Mouse (Mus musculus): ENCODE data around the gene Mad2l2.

Mad2l2 gene

DNA sequence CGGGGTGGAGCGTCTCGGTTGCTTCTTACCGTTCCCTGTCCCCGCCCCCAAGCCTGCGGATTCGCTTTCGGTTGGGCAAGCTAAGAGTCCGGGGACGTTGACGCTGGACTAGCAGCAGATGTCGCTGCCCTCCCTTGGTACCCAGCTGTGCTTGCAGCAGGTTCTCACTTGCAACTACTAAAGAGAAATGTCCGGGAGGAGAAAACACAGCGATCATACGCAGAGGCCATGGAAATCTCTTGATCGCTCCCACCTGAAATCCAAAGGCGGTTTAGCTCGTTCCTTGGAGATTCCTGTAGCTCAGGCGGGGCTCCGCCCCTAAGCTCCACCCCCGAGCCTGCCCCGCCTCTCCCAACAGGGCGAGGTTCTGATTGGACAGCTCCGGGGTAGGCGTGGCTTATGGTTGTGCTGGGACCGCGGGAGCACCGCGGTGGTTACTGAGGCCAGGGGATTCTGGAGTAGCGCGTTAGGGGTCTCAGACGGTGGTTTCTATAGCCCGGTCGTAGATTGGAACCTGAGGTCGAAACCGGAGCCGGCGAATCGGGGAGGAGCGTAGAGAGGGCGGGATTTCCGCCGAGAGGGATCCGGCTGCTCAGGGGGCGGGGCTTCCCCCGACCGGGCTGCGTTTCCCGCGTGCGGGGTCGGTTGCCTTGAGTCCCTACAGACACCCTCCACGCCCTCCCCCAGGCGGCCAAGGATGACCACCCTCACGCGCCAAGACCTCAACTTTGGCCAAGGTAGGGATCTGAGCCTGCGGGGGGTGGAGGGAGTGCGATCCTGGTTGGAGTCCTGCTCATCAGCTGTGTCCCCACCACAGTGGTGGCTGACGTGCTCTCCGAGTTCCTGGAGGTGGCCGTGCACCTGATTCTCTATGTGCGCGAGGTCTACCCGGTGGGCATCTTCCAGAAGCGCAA lies 10.2 kb downstream of the Mad2l2 start:
- DNase-seq (ENCODE audit: low spot score in 2 of 2): peak; percentile 94 to 95

DNA sequence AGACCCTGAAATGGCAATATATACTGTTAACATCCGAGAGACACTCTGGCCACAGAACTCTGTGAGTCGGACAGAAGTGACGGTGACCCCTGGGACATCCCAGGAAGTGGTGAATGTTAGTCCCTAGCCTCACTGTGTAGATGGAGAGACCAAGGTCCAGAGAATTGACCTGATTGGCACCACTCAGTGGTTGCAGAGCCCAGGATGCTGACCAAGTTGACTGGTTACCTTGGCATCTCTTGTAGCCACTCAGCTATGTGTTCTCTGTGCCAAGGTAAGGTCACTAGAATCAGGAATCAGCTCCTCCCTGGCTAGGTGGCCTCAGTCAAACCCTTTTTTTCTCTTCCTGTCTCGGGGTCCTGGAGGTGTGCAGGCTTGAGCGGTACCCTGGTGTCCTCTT lies 13.5 kb downstream of the Mad2l2 start:
- no peak for DNase-seq (ENCODE audit: low spot score in 2 of 2)

DNA sequence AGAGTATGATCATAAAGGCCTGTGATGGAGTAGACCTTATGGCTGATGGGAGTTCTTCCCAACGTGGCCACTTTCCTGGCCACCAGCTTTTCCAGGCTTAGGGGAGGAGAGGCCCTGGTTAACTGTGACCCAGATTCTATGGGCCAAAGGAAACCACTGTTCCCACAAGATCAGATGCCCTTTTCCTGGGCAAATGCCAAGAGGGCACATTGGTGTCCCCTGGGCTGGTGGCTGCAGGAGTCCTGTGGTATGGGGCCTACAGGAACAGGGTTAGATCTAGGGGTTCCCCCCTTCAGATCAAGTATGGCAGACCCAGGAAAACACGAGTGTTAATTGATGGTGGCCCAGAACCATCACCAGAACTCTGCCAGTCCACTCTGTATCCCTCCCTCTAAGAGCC lies 17.5 kb downstream of the Mad2l2 start:
- DNase-seq (ENCODE audit: low spot score in 2 of 2): no peak

- no peak for DNase-seq (ENCODE audit: low spot score in 2 of 2)
These were observed 19.4 kb downstream of the Mad2l2 start for GRCm38 (mm10) chr4:148149540-148149939.

DNA sequence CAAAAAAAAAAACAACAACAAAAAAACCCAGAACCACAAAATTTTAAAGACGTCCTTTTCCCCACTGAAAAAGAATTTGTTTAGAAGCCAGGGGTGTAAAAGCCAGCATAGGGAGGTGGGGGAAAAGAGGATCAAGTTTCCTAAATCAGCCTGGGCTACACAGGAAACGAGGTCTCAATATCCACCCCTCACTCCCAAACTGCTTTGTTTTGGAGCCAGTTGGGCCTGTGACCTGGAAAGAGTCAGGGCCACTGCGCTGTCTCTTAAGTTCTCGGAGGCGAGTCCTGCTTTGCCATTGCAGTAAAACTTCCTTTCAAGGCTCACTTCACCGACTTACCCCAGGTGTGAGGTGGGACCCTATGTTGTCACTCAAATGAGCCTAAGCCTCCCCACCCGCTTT lies 20.1 kb downstream of the Mad2l2 start:
- DNase-seq (ENCODE audit: low spot score in 2 of 2): no peak

- no peak for DNase-seq (ENCODE audit: low spot score in 2 of 2)
These were observed 20.7 kb downstream of the Mad2l2 start for GRCm38 (mm10) chr4:148150953-148151266.

DNA sequence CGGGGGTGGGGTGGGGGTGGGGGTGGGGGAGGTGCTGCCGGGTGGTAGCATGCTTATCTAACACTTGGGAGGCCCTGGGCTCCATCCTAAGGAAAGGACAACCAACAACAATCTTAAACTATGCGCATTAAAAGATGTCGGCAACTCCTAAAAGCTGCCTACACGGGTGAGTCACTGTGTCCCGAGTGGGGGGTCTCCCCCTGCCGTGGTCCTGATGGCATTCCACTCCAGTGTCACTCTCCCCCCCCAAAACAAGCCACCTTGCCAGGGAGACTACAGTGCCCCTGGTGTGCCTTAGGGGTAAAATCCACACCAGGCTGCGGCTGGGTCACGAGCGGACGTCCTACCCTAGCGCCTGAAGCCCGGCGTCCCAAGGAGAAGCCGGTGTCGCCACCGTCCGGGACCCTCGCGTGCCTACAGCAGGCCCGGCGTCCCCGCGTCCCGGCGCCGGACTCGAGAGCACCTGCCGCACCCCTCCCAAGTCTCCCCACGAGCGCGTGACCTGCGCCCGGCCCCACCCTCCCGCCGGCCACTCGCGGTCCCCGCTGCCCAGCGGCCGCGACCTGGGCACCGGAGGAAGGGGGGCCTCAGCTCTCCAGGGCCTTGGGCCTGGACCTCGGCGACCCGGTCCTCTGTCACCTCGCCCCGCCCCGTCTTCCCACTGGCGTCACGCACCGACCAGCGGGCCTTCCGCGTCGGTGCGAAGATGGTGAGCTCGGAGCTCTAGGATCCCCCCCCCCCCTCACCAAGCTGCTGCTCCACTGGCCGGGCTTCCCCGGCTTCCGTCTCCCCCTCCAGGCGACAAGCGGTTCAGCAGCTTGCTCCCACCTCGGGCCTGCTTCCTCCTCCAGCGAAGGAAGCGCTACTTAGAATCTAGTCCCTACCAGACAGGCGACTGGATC lies 21.3 kb downstream of the Mad2l2 start, which contains the start of gene Fbxo6:
TSS of gene Fbxo6 (minus strand) at position 874 of the 902 bp plus-strand sequence.
- DNase-seq (ENCODE audit: low spot score in 2 of 2): peak; percentile 82 to 85

DNA sequence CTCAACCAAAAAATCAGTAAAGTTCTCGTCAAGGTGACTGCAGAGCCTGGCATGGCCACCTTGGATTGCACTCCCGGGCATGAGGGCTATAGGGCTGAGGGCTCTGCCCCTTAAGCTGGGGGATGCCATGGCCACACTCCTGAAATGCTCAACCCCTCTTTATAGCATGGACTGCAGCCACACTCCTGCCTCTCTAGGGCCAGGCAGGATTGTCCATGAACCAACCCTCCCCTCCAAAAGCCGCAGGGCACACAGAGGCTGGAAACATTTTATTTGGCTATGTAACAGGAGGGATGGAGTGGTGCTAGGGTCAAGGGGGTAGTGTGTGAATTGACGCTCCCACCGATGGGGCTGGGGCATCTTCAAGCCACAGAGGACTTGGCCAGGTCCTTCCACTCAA lies 22.4 kb downstream of the Mad2l2 start:
- no peak for DNase-seq (ENCODE audit: low spot score in 2 of 2)

DNA sequence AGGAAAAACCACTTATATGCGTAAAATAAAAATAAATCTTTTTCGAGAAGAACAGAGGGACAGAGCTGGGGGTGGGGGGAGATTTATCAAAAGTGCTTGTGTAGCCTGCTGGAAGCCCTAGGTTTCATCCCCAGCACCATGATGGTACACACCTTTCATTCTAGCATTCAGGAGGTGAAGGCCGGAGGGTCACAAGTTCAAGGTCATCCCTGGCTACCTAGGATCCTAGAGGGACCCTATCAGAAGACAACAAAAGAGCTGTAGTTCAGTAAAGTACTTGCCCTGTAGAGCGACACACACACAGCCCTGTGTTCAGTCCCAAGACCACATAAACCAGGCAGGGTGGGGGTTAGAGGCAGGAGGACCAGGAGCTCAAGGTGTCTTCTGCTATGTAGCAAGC lies 23.8 kb downstream of the Mad2l2 start:
- DNase-seq (ENCODE audit: low spot score in 2 of 2): no peak

DNA sequence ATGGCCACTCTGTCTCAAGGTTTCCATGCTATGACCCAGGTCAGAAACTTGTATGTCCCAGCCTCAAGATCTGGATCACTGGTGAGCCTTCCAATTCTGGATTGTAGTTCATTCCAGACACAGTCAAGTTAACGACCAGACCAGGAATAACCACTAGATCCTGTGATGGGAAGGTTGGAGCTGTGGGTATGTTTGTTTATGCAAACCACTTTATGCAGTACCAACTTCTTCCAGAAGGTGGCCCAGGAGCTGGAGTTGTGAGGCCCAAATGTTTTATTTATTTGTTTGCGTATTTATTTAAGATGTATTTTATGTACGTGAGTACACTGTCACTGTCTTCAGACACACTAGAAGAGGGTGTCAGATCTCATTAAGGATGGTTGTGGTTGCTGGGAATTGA lies 24.8 kb downstream of the Mad2l2 start:
- peak in 1 of 2 experiments; percentile 34 for DNase-seq (ENCODE audit: low spot score in 2 of 2)

DNA sequence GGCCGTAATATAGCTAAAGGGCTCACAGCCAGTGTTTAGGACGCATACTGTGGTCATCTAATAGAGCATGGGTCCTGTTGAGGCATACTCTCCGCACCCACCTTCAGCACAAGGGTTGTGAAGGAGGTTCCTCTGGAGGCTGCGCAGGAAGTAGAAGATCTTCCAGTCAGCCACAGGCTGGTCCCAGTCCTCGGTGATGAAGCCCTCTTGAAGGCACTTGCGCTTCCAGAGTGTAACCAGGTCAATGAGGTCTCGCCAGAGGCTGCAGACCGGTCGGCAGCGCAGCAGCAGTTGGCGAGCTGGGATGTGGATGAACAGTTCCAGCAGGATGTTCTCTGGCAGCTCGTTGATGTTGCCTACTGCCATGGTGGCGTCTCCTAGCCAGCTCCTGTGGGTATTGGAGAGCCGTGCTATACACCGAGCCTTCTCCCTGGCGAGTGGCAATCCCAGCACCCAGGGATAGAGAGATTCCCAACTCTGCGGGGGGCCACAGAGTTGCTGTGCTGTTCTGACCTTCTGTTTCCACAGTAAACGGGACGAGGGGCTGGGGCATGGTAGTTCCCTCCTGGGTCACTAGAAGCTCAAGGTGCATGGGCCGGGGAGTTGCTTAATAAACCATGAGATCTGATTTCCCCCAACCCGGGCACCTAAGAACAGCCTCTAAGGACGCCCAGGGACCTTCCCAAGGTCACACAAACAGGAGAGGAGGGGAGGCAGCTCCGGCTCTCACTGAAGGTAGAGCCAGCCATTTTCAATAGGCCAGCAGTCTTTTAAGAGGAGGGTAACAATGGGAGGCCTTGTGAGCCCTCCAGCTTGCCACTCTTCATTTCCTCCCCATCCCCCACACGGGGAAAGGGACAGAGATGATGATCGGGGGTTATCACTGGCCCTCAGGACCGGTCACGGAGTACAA lies 28.5 kb downstream of the Mad2l2 start:
- DNase-seq (ENCODE audit: low spot score in 2 of 2): no peak

DNA sequence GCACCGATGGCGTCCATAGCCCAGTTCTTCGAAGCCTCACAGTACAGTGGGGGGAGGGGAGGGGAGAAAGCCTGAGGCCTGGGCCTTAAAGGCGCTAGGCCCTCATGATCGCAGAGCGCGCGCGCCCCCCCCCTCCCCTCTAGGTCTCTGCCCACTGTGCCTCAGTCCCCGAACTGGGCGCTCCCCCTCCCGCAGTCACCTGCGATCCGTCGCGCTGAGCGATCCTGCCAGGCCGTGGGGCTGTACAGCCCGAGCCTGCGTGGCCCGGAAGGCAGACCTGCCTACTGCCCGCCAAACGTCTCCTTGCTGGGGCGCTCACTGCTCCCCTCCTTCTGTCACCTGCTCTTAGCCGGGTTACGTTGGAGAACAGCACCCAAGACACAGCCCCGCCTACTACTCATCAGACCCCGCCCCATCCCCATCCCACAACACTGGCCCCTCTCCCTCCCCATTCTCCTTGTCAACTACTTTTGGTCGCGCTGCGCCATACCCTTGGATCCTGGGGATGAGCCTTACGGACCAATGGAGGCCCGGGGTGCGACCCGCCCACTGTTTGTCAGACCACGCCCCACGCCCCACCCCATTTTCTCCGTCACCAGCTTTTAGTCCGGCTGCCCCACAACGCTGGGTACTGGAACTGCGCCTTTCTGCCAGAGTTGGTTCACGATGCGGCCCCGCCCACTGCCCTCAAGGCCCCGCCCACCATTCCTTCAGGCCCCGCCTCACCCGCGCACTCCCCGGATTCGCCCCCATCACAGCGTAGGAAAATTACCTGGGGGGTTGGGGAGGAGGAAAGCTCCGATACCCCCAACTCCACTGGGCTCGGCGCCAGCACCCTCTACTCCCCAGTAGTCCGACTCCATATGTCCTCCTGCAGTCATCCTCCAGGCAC lies 29.6 kb downstream of the Mad2l2 start:
- peak; percentile 87 to 92 for DNase-seq (ENCODE audit: low spot score in 2 of 2)

GRCm38 (mm10) chr4:148160436-148161390 lies 30.5 kb downstream of the Mad2l2 start, which contains the start of the genes Fbxo44 and Fbxo2:
Gene Fbxo44 (minus strand): TSS chr4:148160482.
Gene Fbxo2 (plus strand): TSS chr4:148160621.
- DNase-seq (ENCODE audit: low spot score in 2 of 2): no peak

GRCm38 (mm10) chr4:148164002-148164439 lies 33.8 kb downstream of the Mad2l2 start:
- peak; percentile 71 to 79 for DNase-seq (ENCODE audit: low spot score in 2 of 2)

DNA sequence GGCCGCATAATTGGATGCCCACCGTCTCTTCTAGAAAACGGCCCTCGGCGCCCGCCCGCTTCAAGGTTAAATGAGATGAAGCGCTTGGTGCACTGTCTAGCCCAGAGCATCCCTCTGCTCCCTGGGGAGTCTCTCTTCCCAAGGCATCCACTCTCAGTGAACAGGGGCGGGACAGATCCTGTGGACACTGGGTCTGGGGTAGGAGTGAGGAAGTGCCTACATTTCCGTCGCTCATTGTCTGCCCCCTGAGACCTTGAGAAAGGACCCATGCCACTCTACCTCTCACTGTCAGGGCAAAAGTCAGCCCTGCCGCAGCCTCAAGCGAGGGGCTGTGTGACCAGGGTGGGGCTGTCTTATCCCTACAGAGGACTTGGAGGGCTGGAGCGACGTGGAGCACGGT lies 34.3 kb downstream of the Mad2l2 start:
- no peak for DNase-seq (ENCODE audit: low spot score in 2 of 2)

DNA sequence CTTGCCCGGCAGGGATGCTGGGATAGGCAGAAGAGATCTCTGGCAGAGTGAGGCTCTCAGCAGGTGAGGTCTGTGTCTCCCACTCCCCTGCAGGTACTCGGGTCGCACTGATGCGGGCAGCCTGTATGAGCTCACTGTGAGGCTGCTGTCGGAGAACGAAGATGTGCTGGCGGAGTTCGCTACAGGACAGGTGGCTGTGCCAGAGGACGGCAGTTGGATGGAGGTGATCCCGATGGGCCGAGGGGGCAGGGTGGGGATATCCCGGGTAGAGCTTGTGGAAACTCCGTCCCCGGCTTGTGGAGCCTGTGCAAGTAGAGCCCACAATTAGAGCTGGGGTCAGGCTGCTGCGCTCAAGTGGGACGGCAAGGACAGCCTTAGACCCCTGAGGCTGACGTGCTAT lies 35.4 kb downstream of the Mad2l2 start:
- DNase-seq (ENCODE audit: low spot score in 2 of 2): no peak

- DNase-seq (ENCODE audit: low spot score in 2 of 2): no peak
These were observed 36.2 kb downstream of the Mad2l2 start for GRCm38 (mm10) chr4:148166431-148166830.

GRCm38 (mm10) chr4:148166986-148167385 lies 36.8 kb downstream of the Mad2l2 start:
- peak; percentile 60 to 74 for DNase-seq (ENCODE audit: low spot score in 2 of 2)

DNA sequence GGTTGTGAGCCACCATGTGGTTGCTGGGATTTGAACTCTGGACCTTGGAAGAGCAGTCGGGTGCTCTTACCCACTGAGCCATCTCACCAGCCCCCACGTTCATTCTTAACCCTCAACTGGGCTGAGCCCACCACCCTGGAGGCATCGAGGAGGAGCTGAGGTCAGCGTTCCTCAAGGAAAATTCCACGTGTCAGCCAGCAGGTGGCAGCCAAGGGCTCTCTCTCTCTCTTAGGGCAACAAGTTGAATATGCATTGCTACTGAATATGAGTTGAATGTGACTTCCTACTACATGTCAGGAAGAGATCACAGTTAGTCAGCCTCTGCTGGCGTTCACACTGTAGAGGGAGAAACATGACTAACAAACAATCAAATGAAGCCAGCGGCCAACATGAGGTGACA lies 38.1 kb downstream of the Mad2l2 start:
- peak; percentile 36 to 59 for DNase-seq (ENCODE audit: low spot score in 2 of 2)

Measured in natural killer cell, adult 2 months (primary cell).